Mouse (Mus musculus): Measurements from ENCODE around the gene Traf3ip1. TPM values are rescaled to one million over a fixed set of nuclear protein-coding genes. Genes with fewer than 3 reads are reported as not detected.
A peak's percentile ranks its signal among the peaks of the same experiment; 100 is the strongest.

The Traf3ip1 gene
- polyA plus RNA-seq, 2 experiments, result 1.3 to 4.1 TPM

DNA sequence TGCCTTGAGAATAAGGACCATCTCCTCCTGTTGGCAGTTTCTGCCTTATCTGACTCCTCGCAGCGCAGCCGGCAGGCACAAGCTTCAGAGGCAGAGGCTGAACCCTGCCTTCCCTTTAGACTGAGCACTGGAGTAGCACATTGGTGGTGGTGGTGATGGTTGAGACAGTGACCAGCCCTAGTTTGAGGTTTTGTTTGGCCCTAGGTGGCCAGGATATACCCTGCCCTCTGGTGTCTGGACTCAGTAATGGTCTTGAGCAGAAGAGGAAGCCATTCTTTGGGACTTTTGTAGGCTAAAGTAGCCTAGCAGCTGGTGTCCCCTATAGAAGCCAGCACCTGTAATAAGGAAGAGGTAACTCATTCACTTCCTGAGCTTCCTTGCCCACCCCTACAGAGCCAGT is 69.6 kb downstream of the Traf3ip1 start:
- Histone ChIP-seq H3K36me3 (replicated peaks; ENCODE audit: control insufficient read depth, insufficient read depth, low read depth) (peaks cover 2% of the 10 kb centered on the region), H3K9me3 (ENCODE audit: control insufficient read depth, low read length) (no peaks in the 10 kb centered on the region), H3K9ac (replicated peaks) (no peak overlapping the region), H3K4me1 (replicated peaks; ENCODE audit: control insufficient read depth in 2 of 2, insufficient read depth in 2 of 2, low read length in 1 of 2) (no peaks in the 10 kb centered on the region), H3K4me2 (ENCODE audit: low read depth) (no peak overlapping the region), H3K4me3 (ENCODE audit: insufficient read depth in 1 of 2, low read depth in 2 of 2, low read length in 2 of 2) (no peak overlapping the region), H3K27me3 (ENCODE audit: control insufficient read depth, insufficient read depth, low read length) (no peaks in the 10 kb centered on the region), H3K27ac (no peak overlapping the region)
- no peak for DNase-seq (ENCODE audit: low read depth in 3 of 3, low spot score in 3 of 3)
- ATAC-seq (ENCODE audit: insufficient read depth), result no peak
- TF ChIP-seq EP300 (IDR thresholded peaks at IDR 0.05; ENCODE audit: low read depth), result no peak
- TF ChIP-seq CTCF (IDR thresholded peaks at IDR 0.05; ENCODE audit: low read depth), result peak; percentile 77
- 30% methylated on average over 3 of the region's 3 CpGs for WGBS (ENCODE audit: insufficient replicate concordance)

DNA sequence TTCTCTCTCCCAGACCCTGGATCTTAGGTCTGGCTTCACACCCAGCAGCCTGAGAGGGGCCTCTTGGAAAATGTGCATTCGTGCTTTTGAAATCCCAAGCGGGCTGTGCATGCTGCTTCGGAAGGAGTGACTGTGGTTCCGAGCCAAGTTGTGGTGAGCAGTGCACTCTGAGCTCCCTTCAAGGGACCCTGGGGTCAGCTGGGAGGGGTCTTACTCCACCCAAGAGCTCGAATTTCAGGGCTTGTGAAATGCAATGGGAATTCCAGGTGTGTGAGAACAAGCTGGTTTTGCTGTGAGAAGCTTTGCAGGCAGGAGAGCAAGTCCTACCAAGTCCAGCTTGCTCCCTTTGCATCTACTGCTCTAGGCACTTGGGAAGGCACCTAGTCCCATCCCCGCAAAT is 70.2 kb downstream of the Traf3ip1 start:
- no peak for TF ChIP-seq EP300 (IDR thresholded peaks at IDR 0.05; ENCODE audit: low read depth)
- no peak for TF ChIP-seq CTCF (IDR thresholded peaks at IDR 0.05; ENCODE audit: low read depth)
- no peak overlapping the region for H3K4me3 ChIP-seq (ENCODE audit: insufficient read depth in 1 of 2, low read depth in 2 of 2, low read length in 2 of 2)
- no peaks in the 10 kb centered on the region for H3K27me3 ChIP-seq (ENCODE audit: control insufficient read depth, insufficient read depth, low read length)
- DNase-seq (ENCODE audit: low read depth in 3 of 3, low spot score in 3 of 3), result no peak
- no peak overlapping the region for H3K4me2 ChIP-seq (ENCODE audit: low read depth)
- H3K27ac ChIP-seq, result no peak overlapping the region
- no peak for ATAC-seq (ENCODE audit: insufficient read depth)
- WGBS (ENCODE audit: insufficient replicate concordance), result 51% methylated on average over 6 of the region's 6 CpGs
- H3K9me3 ChIP-seq (ENCODE audit: control insufficient read depth, low read length), result no peaks in the 10 kb centered on the region
- peaks cover 2% of the 10 kb centered on the region; the same call in 1 of the 2 replicates for H3K36me3 ChIP-seq (replicated peaks; ENCODE audit: control insufficient read depth, insufficient read depth, low read depth)
- no peaks in the 10 kb centered on the region for H3K4me1 ChIP-seq (replicated peaks; ENCODE audit: control insufficient read depth in 2 of 2, insufficient read depth in 2 of 2, low read length in 1 of 2)
- no peak overlapping the region for H3K9ac ChIP-seq (replicated peaks)

DNA sequence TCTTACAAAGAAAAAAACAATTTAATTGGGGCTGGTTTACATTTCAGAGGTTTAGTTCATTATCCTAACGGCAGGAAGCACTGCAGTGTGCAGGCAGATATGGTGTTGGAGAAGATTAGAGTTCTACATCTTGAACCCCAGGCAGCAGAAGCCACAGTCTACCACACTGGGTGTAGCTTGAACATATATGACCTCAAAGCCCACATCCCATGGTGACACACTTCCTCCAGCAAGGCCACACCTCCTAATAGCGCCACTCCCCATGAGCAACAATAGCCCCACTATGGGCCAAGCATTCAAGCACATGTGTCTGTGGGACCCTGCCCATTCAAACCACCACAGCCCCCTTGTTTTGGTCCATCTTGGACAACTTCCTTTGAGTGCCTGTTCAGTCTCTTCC is 72.8 kb downstream of the Traf3ip1 start:
- Histone ChIP-seq H3K9ac (replicated peaks) (no peak overlapping the region), H3K36me3 (replicated peaks; ENCODE audit: control insufficient read depth, insufficient read depth, low read depth) (no peaks in the 10 kb centered on the region), H3K27me3 (ENCODE audit: control insufficient read depth, insufficient read depth, low read length) (no peaks in the 10 kb centered on the region), H3K9me3 (ENCODE audit: control insufficient read depth, low read length) (no peaks in the 10 kb centered on the region), H3K4me3 (ENCODE audit: insufficient read depth in 1 of 2, low read depth in 2 of 2, low read length in 2 of 2) (no peak overlapping the region), H3K4me2 (ENCODE audit: low read depth) (no peak overlapping the region), H3K27ac (no peak overlapping the region), H3K4me1 (replicated peaks; ENCODE audit: control insufficient read depth in 2 of 2, insufficient read depth in 2 of 2, low read length in 1 of 2) (no peaks in the 10 kb centered on the region)
- WGBS (ENCODE audit: insufficient replicate concordance), result 47% methylated on average over 2 of the region's 2 CpGs
- DNase-seq (ENCODE audit: low read depth in 3 of 3, low spot score in 3 of 3) (no peak), ATAC-seq (ENCODE audit: insufficient read depth) (no peak)
- no peak for TF ChIP-seq EP300 (IDR thresholded peaks at IDR 0.05; ENCODE audit: low read depth)
- no peak for TF ChIP-seq CTCF (IDR thresholded peaks at IDR 0.05; ENCODE audit: low read depth)

DNA sequence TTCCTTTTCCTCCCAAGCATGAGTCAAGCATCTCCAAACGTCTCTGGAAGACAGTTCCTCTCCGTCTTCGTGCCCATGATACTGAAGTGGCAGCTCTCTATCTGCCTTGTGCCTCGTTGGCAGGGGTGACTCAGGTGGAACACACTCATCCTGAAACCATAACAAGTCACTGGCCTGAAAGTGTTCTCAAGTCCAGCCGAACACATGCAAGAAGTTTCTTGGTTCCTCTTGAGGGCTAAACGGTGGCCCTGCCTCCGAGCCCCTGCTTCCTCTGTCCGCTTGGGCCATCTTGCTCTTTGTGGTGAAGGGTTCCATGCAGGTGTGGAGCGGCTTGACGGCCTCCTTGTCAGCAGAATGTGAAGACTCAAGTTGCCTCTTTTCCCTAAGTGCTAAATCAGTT is 78.0 kb downstream of the Traf3ip1 start:
- Histone ChIP-seq H3K27ac (no peak overlapping the region), H3K9ac (replicated peaks) (no peak overlapping the region), H3K4me2 (ENCODE audit: low read depth) (no peak overlapping the region), H3K9me3 (ENCODE audit: control insufficient read depth, low read length) (no peaks in the 10 kb centered on the region), H3K4me1 (replicated peaks; ENCODE audit: control insufficient read depth in 2 of 2, insufficient read depth in 2 of 2, low read length in 1 of 2) (no peaks in the 10 kb centered on the region), H3K27me3 (ENCODE audit: control insufficient read depth, insufficient read depth, low read length) (no peaks in the 10 kb centered on the region), H3K36me3 (replicated peaks; ENCODE audit: control insufficient read depth, insufficient read depth, low read depth) (no peaks in the 10 kb centered on the region), H3K4me3 (ENCODE audit: insufficient read depth in 1 of 2, low read depth in 2 of 2, low read length in 2 of 2) (no peak overlapping the region)
- no peak for ATAC-seq (ENCODE audit: insufficient read depth)
- WGBS (ENCODE audit: insufficient replicate concordance), result 49% methylated on average over 10 of the region's 10 CpGs
- TF ChIP-seq EP300 (IDR thresholded peaks at IDR 0.05; ENCODE audit: low read depth) (no peak), CTCF (IDR thresholded peaks at IDR 0.05; ENCODE audit: low read depth) (no peak)
- DNase-seq (ENCODE audit: low read depth in 3 of 3, low spot score in 3 of 3), result no peak

DNA sequence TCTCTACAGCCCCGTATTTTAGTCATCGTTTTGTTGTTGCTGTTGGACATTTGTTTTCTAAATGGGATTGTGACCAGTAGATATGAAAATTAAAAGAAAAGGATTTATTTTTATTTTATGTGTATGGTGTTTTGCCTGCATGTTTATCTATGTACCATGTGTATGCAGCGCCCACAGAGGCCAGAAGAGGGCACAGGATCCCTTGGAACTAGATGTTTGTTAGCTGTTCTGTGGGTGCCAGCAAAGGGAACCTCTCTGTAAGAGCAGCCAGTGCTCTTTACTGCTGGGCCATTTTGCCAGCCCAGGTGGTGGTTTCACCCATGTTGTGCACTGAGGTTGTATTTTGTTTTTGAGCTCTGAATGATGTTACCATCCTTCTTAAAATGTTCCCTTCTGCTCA is 79.8 kb downstream of the Traf3ip1 start:
- Histone ChIP-seq H3K4me1 (replicated peaks; ENCODE audit: control insufficient read depth in 2 of 2, insufficient read depth in 2 of 2, low read length in 1 of 2) (no peaks in the 10 kb centered on the region; a peak in 1 of 4 replicates), H3K27me3 (ENCODE audit: control insufficient read depth, insufficient read depth, low read length) (no peaks in the 10 kb centered on the region), H3K4me2 (ENCODE audit: low read depth) (no peak overlapping the region), H3K36me3 (replicated peaks; ENCODE audit: control insufficient read depth, insufficient read depth, low read depth) (no peaks in the 10 kb centered on the region), H3K9me3 (ENCODE audit: control insufficient read depth, low read length) (no peaks in the 10 kb centered on the region), H3K4me3 (ENCODE audit: insufficient read depth in 1 of 2, low read depth in 2 of 2, low read length in 2 of 2) (no peak overlapping the region), H3K9ac (replicated peaks) (no peak overlapping the region), H3K27ac (no peak overlapping the region)
- no peak for ATAC-seq (ENCODE audit: insufficient read depth)
- DNase-seq (ENCODE audit: low read depth in 3 of 3, low spot score in 3 of 3), result no peak
- TF ChIP-seq EP300 (IDR thresholded peaks at IDR 0.05; ENCODE audit: low read depth) (no peak), CTCF (IDR thresholded peaks at IDR 0.05; ENCODE audit: low read depth) (peak; percentile 56)
- 47% methylated on average over 3 of the region's 3 CpGs for WGBS (ENCODE audit: insufficient replicate concordance)
